Mouse (Mus musculus): ENCODE data around the gene Kcnip4. TPM values are rescaled to one million over a fixed set of nuclear protein-coding genes. Genes with fewer than 3 reads are reported as not detected.

Gene Kcnip4
- total RNA-seq, 1 experiment: 0.09 TPM

DNA sequence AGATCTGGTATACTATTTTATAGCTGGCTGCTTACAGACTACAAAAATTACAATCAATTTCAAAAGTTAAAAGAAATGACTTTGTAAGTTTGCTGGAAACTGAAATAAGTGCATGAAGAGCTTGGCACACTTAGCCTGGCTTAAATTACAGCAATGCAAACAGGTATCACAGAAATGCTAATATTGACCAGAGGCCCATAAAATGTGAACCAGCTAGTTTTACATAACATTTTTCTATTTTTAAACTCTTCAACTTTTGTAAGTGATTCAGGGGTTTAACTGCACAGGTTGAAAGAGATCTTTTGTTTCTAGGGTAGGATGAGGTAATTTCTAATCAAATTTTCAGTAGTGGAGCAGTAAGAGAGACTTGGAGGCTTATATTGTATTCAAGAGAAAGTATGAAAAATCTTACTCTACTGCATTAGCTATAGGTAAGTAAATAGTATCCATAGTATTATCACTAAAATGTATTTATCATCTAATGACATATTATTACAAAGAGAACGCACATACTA is 535.5 kb downstream of the Kcnip4 start:
- no peaks in the 10 kb centered on the region for H3K36me3 ChIP-seq (ENCODE audit: control insufficient read depth, insufficient read depth, low read length, poor library complexity, severe bottlenecking)
- no peak for DNase-seq (ENCODE audit: low read depth, low spot score)
- in situ Hi-C loops (cut with MboI; ENCODE audit: low sequenced_read_pairs in 2 of 2, unreplicated experiment in 2 of 2): no loop called here
- H3K4me1 ChIP-seq (ENCODE audit: control insufficient read depth in 2 of 2, insufficient read depth in 2 of 2, low read length in 2 of 2, poor library complexity in 1 of 2): no peaks in the 10 kb centered on the region
- no peaks in the 10 kb centered on the region for H3K9me3 ChIP-seq (ENCODE audit: control insufficient read depth, insufficient read depth, low read depth, low read length)
- no peak overlapping the region for H3K27ac ChIP-seq (ENCODE audit: insufficient read depth, low read depth, low read length, poor library complexity, severe bottlenecking)
- H3K9ac ChIP-seq (ENCODE audit: insufficient read depth, low read depth, low read length, poor library complexity, severe bottlenecking): no peak overlapping the region
- no peak overlapping the region for H3K4me3 ChIP-seq (ENCODE audit: insufficient read depth in 1 of 2, low read depth in 1 of 2, low read length in 2 of 2, poor library complexity in 1 of 2, severe bottlenecking in 1 of 2)
- TF ChIP-seq MAFK (IDR thresholded peaks at IDR 0.05; ENCODE audit: insufficient read depth, low read depth, low read length) (no peak), ZC3H11A (IDR thresholded peaks at IDR 0.05; ENCODE audit: borderline replicate concordance, low read depth, low read length) (no peak), ZNF384 (IDR thresholded peaks at IDR 0.05; ENCODE audit: low read depth, low read length) (no peak), CHD2 (IDR thresholded peaks at IDR 0.05; ENCODE audit: low read depth, low read length) (no peak), HCFC1 (IDR thresholded peaks at IDR 0.05; ENCODE audit: borderline replicate concordance, insufficient read depth, low read length) (no peak)

DNA sequence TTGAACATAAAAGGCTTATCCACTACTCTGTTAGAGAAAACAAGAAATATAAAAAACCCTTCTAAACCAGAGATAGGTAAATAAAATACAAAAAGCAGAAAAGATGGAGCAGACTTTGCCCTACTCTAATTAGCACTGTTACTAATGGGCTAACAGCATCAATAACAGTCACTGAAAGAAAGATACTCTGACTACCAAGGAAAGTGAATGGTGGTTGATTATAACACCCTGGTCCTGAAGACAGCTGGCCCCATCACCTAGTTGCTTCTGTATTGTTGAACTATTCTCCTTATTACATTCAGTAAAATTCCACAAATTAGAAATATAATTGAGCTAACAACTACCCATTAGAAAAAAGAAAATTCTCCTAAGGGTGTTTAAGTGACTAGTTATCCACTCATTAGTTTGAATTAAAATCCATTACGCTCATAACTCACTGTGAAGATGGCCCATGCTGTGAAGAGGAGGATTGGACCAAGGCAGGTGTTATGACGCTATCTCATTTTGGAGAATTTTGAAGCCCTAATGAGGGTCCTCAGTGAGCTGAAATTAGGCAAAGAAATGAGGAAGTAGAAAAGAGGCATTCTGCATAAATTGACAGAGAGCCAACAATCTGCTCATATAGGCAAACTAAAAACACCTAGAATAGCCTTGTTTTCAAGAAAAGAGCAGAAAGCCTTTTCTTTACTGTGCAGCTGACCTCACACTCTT is 582.2 kb downstream of the Kcnip4 start:
- H3K4me3 ChIP-seq (ENCODE audit: insufficient read depth in 1 of 2, low read depth in 1 of 2, low read length in 2 of 2, poor library complexity in 1 of 2, severe bottlenecking in 1 of 2): no peak overlapping the region
- in situ Hi-C loops (cut with MboI; ENCODE audit: low sequenced_read_pairs in 2 of 2, unreplicated experiment in 2 of 2): no loop called here
- no peaks in the 10 kb centered on the region for H3K9me3 ChIP-seq (ENCODE audit: control insufficient read depth, insufficient read depth, low read depth, low read length)
- H3K9ac ChIP-seq (ENCODE audit: insufficient read depth, low read depth, low read length, poor library complexity, severe bottlenecking): no peak overlapping the region
- no peaks in the 10 kb centered on the region for H3K4me1 ChIP-seq (ENCODE audit: control insufficient read depth in 2 of 2, insufficient read depth in 2 of 2, low read length in 2 of 2, poor library complexity in 1 of 2)
- no peak overlapping the region for H3K27ac ChIP-seq (ENCODE audit: insufficient read depth, low read depth, low read length, poor library complexity, severe bottlenecking)
- no peaks in the 10 kb centered on the region for H3K36me3 ChIP-seq (ENCODE audit: control insufficient read depth, insufficient read depth, low read length, poor library complexity, severe bottlenecking)
- TF ChIP-seq HCFC1 (IDR thresholded peaks at IDR 0.05; ENCODE audit: borderline replicate concordance, insufficient read depth, low read length) (no peak), MAFK (IDR thresholded peaks at IDR 0.05; ENCODE audit: insufficient read depth, low read depth, low read length) (no peak), ZNF384 (IDR thresholded peaks at IDR 0.05; ENCODE audit: low read depth, low read length) (no peak), ZC3H11A (IDR thresholded peaks at IDR 0.05; ENCODE audit: borderline replicate concordance, low read depth, low read length) (no peak), CHD2 (IDR thresholded peaks at IDR 0.05; ENCODE audit: low read depth, low read length) (no peak)
- no peak for DNase-seq (ENCODE audit: low read depth, low spot score)

DNA sequence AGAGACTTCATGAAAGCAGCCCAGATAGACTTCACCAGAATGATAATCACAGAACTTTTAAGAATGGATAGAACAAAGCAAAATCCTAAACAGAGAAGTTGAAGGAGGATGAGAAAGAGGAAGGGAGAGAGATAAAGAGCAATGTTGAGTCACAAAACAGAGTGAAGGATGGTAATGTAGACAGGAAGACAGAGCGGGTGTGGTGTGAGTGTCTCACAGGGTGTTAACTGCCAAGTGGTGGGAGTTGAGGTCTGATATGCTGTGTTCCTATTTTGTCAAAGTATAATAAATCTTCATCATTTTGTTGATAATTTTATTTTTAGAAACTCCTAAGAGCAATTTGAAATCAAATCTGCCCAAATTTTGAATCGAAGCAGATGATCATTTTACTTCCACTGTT is 592.8 kb downstream of the Kcnip4 start:
- TF ChIP-seq ZNF384 (IDR thresholded peaks at IDR 0.05; ENCODE audit: low read depth, low read length): no peak
- TF ChIP-seq CHD2 (IDR thresholded peaks at IDR 0.05; ENCODE audit: low read depth, low read length): no peak
- TF ChIP-seq HCFC1 (IDR thresholded peaks at IDR 0.05; ENCODE audit: borderline replicate concordance, insufficient read depth, low read length): no peak
- TF ChIP-seq ZC3H11A (IDR thresholded peaks at IDR 0.05; ENCODE audit: borderline replicate concordance, low read depth, low read length): no peak
- no peak for TF ChIP-seq MAFK (IDR thresholded peaks at IDR 0.05; ENCODE audit: insufficient read depth, low read depth, low read length)
- Histone ChIP-seq H3K9me3 (ENCODE audit: control insufficient read depth, insufficient read depth, low read depth, low read length) (no peaks in the 10 kb centered on the region), H3K4me3 (ENCODE audit: insufficient read depth in 1 of 2, low read depth in 1 of 2, low read length in 2 of 2, poor library complexity in 1 of 2, severe bottlenecking in 1 of 2) (no peak overlapping the region), H3K36me3 (ENCODE audit: control insufficient read depth, insufficient read depth, low read length, poor library complexity, severe bottlenecking) (no peaks in the 10 kb centered on the region), H3K9ac (ENCODE audit: insufficient read depth, low read depth, low read length, poor library complexity, severe bottlenecking) (no peak overlapping the region), H3K4me1 (ENCODE audit: control insufficient read depth in 2 of 2, insufficient read depth in 2 of 2, low read length in 2 of 2, poor library complexity in 1 of 2) (no peaks in the 10 kb centered on the region), H3K27ac (ENCODE audit: insufficient read depth, low read depth, low read length, poor library complexity, severe bottlenecking) (no peak overlapping the region)
- in situ Hi-C loops (cut with MboI; ENCODE audit: low sequenced_read_pairs in 2 of 2, unreplicated experiment in 2 of 2): no loop called here
- DNase-seq (ENCODE audit: low read depth, low spot score): no peak

DNA sequence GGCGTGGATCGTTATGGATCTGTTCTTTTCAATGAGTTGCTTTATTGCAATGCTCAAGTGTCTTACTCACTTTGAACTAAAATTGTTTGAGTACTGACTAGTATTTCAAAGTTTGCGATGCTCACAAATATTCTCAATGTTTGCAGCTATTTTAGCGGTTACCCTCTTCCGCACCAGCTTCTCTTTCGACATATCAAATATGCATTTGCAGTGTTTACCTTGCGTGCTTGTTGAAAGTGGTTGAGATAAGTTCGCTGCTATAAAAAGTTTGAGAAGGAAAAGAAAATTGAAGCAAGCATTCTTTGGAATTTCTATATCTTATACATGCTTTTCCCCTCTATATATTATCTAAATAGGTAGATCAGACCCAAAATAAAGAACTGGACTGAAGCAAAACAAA is 634.5 kb downstream of the Kcnip4 start:
- in situ Hi-C loops (cut with MboI; ENCODE audit: low sequenced_read_pairs in 2 of 2, unreplicated experiment in 2 of 2): no loop called here
- Histone ChIP-seq H3K27ac (ENCODE audit: insufficient read depth, low read depth, low read length, poor library complexity, severe bottlenecking) (no peak overlapping the region), H3K4me3 (ENCODE audit: insufficient read depth in 1 of 2, low read depth in 1 of 2, low read length in 2 of 2, poor library complexity in 1 of 2, severe bottlenecking in 1 of 2) (no peak overlapping the region), H3K9me3 (ENCODE audit: control insufficient read depth, insufficient read depth, low read depth, low read length) (no peaks in the 10 kb centered on the region), H3K36me3 (ENCODE audit: control insufficient read depth, insufficient read depth, low read length, poor library complexity, severe bottlenecking) (no peaks in the 10 kb centered on the region), H3K9ac (ENCODE audit: insufficient read depth, low read depth, low read length, poor library complexity, severe bottlenecking) (no peak overlapping the region), H3K4me1 (ENCODE audit: control insufficient read depth in 2 of 2, insufficient read depth in 2 of 2, low read length in 2 of 2, poor library complexity in 1 of 2) (no peaks in the 10 kb centered on the region)
- TF ChIP-seq CHD2 (IDR thresholded peaks at IDR 0.05; ENCODE audit: low read depth, low read length): no peak
- no peak for DNase-seq (ENCODE audit: low read depth, low spot score)

All from ES-E14 (cell line).